Mouse (Mus musculus): Measurements from ENCODE around the gene Btbd1.
"Not testable (repeated sequence)": the region's sequence is repeated elsewhere in the genome, so short reads cannot be mapped to it uniquely, and the experiment has no call there.

Btbd1 gene

DNA sequence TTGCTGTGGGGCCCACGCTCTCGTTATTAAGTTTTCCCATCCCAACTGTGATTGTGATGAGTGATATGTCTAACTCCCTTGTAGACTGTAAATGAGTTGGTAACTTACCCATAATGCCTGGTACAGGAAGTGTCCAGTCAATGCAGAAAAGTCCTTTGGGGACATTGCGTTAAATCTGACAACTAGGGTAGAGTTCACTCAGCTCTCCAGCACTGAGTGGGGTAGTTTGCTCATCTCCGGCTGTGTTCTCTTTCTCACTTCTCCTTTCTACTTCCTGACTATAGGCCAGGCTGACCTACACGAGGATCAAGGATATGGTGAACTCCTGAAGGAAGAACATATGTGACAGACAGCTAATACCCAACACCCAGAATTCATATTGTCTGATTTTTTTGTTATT is 20.0 kb upstream of the Btbd1 start:
- DNase-seq: peak; percentile 95

DNA sequence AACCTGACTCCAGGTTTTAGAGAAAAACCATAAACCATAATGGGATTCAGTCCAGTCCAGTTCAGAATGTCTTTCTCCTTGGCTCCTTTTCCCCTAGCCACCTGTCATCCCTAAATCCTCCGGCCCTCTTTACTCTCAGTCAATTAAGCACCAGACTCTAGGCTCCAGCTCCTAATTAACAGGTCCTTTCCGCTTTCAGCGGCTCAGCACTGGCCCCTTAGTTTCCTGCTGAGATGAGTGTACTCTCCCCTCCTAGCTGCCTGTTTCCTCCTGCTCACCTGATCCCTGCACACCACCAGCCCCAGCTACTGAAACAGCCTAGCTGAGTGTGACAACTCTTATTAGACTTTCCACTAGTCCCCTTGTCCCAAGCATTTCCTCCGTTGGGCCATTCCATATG is 18.5 kb upstream of the Btbd1 start:
- DNase-seq: no peak

DNA sequence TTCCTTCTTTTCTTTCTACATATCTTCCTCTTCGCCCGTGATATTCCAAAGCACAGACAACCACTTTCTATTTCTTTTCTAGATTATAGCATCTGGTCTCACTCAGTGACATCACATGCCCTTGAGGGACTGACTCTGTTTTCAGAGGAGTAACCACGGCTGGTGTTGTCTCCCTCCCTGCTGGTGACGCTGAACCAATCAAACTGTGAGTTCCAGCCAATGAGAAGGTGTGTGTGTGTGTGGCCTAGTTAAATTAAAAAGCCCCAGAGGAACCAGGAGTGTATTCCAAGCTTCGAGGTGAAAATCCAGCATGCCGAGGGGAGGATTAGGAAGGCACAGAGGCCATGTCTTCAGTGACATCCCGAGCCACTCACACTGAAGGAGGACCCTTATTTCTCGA is 17.8 kb upstream of the Btbd1 start:
- peak; percentile 55 for DNase-seq

DNA sequence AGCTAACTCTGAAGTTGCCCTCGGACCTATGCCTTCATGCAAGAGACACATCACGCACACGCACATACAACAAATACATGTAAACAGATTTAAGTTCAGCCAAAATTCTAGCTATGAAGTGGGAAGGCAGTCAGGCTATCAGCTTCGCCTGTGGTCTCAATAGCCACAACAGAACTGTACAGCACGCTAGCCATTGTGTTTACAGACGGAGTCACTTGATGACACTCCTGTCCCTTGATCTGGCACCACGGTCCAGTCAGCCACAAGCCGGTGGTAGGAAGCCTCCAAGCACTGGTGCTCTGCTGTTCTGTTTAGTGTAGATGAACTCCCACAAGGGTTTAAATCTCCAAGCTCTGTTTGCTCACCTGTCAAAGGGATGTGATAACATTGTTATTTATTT is 16.8 kb upstream of the Btbd1 start:
- DNase-seq: peak; percentile 74

DNA sequence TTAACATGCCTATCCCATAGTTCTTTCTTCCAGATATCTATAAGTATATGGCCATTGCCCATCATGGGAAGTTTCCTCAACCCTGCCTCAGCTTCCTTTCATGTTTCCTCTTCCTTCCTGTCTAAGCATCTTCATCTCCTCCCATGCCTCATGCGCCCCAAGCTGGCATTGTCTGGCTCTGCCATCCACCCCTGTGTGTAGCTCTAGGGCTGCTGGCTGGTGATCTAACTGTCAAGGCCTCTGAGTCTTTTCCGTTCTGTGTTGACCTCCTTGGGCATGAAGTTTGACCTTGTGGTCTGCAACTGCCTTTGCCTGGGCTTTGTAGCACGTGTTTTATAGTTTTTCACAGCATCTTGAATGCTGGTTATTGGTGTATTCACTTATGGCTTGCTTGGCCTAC is 16.1 kb upstream of the Btbd1 start:
- peak; percentile 53 for DNase-seq

DNA sequence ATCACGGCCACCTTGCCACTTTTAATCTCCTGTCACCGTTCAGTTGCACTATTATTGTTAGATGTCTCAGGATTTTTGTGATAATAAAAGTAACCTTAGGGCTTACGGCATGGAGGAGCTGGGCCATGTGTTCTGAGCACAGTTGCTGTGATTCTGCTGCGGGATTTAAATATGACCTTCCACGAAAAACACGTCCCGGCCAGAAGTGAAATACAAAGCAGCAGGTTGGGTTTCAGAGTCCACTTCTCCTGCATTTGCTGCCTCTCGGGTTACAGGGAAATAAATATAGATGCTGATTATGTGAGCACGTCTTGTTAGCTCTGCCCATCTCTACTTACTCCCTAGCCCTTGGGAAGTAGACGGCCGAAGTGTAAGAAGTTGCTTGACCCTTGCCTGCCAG is 15.6 kb upstream of the Btbd1 start:
- peak; percentile 53 for DNase-seq

DNA sequence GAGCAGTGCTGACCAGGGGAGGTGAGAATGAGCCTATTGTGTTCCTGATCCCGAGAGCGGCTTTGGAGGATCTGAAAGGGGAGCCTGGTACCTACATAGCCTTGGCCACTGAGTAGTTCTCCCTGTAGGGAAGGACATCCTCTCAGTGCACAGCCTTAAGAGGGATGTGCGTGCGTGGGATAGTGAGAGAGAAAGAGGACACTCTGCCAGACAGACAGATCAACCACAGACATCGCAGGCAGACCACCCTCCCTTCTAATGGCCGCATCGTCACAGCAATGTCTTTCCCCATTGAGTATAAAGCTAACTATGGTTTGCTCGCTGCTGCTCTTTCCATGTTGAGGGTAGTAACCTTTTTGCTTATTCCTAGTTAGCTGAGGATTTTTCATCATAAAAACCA is 14.7 kb upstream of the Btbd1 start:
- peak; percentile 87 for DNase-seq

DNA sequence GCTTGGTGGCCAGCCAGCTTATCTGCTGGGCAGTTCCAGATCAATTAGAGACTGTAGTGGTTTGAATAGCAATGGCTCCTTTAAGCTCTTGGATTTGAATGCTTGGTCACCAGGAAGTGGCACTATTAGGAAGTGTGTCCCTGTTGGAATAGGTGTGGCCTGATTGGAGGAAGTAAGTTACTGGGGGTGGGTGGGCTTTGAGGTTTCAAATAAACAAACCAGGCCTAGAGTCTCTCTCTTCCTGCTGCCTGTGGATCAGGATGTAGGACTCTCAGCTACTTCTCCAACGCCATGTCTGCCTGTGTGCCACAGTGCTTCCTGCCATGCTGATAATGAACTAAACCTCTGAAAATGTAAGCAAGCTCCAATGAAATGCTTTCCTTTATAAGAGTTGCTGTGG is 13.8 kb upstream of the Btbd1 start:
- peak; percentile 87 for DNase-seq

DNA sequence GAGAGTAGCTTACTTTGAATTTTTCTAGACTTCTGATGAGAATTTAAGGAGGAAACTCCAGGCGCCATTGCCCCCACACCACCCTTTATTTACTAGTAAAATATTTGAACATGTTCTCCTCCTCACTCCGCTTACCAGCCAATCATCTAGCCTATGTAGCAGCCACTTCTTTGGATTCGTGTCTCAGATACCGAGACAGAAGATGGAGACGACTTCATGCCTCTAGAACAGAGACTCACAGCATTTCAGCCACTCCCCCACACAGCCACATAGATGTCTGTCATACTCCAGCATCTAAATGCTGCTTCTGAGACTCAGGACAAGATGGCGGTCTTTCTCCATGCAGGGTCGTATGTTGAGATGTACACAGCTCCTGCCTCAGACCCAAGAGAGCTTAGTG is 12.9 kb upstream of the Btbd1 start:
- peak; percentile 68 for DNase-seq

DNA sequence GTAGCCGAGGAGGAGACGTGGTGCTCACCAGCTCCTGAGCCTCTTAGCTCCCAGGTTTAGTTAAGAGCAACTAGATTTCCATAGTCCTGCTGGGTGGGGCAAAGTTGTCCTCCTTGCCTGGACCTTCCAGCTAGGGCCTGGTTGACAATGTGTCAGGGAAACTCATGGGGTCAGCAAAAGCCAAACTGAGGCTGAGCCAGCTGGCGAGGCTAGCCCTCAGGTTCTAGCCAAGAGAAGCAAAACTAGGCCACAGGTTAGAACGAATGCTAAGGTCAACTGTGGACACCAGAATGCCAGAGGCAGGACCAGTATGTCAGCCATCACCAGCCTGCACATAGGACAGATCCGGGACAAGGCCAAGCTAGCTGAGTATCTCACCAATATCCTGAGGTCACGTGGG is 12.2 kb upstream of the Btbd1 start:
- DNase-seq: peak; percentile 98

DNA sequence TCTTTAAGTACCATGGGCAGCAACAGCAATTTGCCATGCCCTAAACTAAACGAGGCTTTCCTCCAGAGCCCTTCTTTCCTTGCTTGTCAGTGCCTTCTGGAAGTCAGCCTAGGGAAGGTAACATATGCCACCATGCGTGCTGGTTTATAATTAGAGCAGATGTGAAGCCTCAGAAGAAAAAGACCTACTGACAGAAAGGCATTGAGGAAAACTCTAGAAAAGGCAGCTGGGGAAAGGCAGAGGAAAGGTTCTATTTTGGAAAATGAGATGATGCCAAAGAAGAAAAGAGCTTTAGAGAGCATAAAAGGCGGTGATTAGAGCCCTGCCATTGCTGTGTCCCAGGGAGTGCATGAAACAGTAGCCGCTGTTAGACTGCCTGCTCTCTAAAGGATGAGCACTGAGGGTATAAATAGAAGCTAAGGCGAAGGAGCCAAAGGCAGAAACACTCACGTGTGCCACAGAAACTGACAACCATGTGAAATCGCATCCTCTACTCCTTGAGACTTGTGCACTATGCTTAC is 11.5 kb upstream of the Btbd1 start:
- peak; percentile 87 for DNase-seq

DNA sequence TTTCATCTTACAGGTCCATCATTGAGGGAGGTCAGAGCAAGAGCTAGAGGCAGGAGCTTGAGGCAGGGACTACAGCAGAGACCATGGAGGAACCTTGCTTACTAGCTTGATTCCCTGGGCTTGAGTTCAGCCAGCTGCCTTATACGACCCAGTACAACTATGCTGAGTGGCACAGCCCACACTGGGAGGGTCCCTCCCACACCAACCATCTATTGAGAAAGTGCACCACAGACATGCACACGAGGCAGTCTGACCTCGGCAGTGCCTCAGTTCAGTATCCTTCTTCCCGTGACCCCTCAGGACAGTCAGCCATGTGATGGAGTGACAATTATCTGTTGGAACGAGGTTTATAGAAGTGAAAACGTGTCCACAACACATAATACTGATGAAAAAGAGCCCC is 10.5 kb upstream of the Btbd1 start:
- peak; percentile 66 for DNase-seq

DNA sequence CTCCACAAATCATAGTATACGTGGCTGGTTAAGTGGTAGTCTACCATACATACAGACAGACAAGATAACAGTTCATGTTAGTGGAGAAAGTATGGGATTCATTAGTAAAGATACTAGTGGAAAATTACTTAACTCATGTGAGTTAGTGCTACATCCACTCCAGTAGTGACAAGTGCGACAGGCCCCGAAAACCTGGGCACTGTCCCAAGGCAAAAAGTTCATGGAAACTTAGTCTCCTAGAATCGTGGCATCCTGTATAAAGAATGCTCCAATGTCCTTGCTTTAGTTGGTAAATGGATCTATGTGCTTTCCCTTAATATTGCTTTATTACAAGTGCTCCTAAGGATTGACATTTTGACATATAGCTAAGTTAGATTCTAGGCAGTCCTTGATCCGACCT is 8.5 kb upstream of the Btbd1 start:
- not testable (repeated sequence) for DNase-seq

DNA sequence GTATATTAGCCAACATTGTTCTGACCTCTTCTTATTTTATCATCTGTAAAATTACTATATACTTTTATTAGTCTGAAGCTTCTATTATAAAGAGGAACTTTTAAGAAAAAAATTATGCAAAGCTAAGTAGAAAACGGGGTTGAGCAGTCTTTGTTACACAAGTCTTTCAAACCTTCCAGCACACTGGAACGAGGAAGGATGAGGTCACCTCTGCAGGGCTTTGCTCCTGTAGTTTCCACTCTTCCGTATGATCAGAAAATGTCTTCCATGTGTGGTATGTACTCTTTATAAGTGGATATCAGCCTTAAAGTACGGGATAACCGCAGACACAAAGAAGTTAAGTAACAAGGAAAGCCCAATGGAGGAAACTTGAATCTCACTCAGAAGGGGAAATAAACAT is 6.2 kb upstream of the Btbd1 start:
- no peak for DNase-seq

DNA sequence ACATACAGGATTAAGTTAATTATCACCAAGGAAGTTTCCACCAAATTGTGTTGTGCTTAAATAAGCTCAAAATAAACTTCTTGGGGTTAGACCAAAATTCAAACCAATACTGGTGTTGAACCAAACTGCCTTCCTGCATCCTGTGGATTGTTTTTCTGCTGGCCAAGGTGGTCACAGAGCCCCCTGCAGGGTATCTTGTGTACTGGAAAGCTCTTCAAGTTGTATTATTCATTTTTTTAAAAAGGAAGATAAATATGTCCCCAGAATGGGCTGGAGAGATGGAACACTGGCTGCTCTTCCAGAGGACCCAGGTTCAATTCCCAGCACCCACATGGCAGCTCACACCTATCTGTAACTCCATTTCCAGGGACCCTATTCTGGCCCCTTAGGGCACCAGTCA is 5.6 kb upstream of the Btbd1 start:
- DNase-seq: no peak

DNA sequence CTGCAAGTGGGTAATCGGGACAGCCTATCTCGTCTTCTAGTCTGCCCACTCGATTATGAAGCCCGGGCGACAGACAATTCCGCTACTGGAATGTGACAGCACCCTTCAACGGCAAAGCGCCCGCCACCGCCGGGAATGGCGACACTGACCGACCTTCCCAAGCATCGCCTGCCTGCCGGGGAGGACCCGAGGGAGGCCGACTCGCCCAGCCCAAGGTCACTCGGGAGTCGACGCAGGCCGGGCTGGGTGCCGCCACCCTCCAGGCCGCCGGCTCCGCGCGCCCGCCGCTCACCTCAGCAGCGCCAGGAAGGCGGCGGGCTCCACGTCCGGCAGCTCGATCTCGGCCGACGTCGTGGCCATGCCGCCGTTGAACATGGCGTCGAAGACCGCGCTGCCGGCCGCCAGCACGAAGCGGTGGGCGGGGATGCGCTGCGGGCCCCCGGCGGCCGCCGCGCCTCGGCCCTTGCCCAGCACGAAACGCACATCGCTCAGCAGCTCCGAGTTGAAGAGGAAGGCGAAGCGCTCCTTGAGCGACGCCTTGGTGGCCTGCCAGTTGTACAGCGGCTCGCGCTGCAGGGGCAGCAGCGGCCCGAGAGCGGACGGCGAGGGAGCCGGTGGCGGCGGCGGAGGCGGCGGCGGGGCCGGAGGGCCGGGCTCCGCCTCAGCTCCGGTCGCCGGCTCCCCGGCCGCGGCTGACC is 401 bp downstream of the Btbd1 start:
- DNase-seq: peak; percentile 95

DNA sequence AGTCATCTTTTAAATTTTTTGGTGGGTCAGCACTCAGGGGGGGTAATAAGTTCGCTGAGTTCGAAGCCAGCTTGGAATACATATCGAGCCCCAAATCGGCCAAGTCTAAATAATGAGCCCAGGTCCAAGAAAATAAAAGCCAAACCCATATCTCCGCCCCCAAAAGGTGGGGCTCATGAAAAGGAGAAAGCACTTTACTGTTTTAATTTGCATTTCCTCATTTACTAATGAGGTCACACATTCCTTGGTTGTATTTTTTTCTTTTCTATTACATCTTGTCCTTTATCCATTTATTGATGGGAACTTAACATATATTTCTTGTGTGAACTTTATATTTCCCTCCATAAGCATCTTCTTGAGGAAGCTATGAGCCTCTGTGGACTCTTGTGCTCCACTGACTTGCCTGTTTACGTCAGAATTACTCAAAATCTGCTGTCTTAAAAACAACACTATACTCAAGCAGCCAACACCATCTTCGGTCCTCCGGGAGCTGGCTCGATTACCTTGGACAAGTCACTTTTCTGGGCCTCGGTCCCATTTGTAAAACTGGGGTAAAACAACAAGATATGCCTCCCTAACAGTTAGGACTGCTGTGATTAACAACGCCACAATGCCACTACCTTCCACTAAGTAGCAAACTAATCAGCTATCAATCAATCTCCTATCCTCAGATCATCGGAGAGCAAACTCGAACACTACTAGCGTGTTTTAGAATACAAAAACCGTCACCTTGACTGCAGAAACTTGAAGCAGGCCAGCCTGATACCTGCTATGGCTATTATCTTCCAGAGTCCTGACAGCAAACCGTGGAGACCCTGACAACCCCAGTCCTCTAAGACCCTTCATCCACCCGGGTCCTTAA is 1.2 kb downstream of the Btbd1 start:
- no peak for DNase-seq

DNA sequence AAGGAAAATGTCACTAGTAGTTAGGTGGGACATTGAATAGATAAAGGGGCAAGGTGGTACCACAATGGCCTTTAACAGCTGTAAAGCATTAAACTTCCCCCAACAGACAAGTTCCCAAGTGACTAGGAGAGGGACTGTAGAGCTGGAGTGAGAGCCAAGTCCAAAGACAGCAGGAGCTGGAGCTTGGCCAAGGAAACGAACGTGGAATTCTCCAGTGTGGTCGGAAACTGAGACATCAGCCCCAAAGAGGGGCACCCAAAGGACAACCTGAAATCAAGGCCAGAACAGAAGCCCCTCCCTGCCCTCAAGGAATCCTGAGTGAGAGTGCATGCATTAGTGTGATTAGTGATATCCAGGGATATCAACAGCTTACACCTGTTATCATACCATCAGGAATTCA is 3.9 kb downstream of the Btbd1 start:
- no peak for DNase-seq

DNA sequence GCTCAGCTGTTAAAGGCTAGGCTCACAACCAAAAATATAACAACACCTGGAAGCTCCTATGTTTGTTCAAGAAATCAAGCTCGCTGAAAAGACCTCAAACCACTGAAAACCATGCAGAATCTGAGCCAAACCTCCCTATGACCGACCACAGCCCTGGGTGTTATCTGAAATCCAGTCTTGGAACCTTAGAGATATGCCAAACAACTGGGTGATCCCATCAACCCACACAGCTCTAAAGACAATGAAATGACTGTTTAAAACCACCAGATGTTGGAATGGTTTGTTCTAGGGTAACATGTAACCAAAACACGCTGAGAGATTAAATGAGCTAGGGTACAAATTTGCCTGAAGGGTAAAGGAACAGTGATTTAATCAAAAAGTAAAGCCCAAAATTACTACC is 4.3 kb downstream of the Btbd1 start:
- DNase-seq: no peak

DNA sequence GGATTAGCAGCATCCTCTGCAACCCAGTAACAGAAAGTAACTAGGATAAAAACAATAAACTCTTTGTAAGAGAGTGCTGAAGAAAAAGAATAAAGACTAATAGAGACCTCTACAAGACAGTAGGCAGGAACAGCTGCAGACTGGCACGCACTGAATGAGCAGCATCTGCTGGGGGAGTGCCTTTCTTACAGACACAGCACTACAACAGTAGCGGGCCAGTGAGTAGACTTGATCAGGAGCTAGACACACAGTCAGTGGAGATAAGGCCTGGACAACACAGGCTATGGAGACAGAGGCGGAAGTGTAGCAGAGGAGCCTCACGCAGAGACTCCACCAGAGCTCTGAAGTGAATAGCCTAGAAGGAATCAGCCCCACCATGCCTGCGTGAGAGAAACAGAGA is 23.2 kb downstream of the Btbd1 start:
- DNase-seq: no peak

DNA sequence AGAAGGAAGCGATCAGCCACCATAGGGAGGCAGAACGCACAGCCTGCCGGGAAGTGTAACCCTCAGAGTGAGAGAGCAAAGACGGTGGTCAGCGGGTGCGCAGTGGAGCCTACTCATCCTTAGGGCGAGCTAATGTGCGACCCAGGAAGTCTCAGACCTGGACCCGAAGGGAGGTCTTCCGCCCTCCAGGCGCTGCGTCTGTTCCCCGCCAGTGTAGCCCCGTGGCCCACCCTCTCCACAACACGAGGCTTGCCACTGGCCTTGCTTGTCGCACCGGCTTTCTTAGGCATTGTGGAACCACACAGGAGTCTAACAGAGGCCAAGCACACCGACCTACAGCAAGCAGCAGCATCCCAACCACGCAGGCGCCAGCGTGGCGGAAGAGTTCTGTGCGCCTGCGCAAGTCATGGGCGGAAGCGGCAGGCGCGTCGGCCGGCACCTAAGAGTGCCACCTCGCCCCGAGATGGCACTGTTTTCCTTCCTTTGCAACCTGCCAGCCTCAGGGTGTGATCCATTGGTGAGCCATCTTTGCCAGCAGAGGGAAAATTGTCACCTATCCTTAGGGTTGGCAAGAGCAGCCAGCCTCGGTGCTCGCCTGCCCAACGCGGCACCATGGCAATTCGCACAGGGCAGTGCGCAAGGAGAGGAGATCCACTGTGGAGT is 40.0 kb downstream of the Btbd1 start, which contains the start of gene 3110040N11Rik:
TSS of gene 3110040N11Rik (minus strand) at position 384 of the 663 bp plus-strand sequence.
- peak; percentile 98 for DNase-seq

DNA sequence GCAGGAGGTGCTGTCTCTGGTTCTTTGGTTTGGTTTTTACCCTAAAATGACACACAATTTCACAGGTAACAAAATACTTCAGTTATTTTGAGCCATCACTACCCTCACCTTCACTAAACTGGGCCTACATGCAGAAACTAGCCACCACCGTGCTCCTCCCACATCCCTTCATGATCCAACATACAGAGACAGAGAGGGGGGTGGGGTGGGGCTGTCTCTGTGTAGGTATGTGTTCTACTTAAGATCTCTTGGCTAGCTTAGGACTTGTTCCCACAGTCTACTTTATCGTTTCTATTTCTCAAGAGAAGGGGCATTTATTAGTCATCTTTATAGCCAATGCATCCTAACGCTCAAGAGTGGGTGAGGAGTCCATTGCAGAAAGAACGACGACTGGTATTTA is 40.7 kb downstream of the Btbd1 start:
- peak; percentile 90 for DNase-seq

DNA sequence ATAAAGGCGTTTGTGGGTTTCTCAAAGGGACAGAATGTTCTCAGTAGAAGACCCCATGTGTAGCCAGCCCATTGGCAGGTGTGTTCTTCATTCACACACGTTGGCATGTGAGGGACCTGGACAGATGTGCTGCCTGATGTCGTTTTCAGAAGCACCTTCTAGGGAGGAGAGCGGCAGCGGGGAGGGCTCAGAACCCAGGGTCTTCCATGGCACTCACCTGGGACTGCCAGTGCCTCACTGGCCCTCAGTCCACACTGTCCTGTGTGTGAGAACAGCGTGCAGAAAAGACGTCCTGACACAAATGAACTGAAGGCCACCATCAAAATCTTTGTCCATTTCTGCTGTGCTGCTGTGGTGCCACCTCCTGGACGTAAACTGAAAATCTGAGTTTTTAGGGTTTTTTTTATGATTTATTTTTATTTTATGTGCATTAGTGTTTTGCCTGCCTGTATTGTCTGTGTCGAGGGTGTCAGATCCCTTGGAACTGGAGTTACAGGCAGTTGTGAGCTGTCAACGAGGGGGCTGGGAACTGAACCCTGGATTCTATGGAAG is 51.5 kb downstream of the Btbd1 start:
- no peak for DNase-seq
